Mouse (Mus musculus) embryonic fibroblast, embryonic 13.5 days (primary cell): ENCODE results near the gene Sppl3. TPM values are rescaled to one million over a fixed set of nuclear protein-coding genes. Genes with fewer than 3 reads are reported as not detected.

Experiments used
- H3K27ac ChIP-seq: 2 replicates; pipeline ENCODE4 v1.5.1; 2012; ENCODE audit warnings: low read length, control low read depth, inconsistent platforms; ENCODE audit not compliant: insufficient read depth
- H3K4me1 ChIP-seq: 2 replicates; pipeline ENCODE4 v1.6.1; 2011; ENCODE audit warnings: low read length; ENCODE audit not compliant: control insufficient read depth, insufficient read depth
- H3K4me3 ChIP-seq: 2 replicates; pipeline ENCODE4 v1.5.1; 2011; ENCODE audit warnings: mild to moderate bottlenecking, control low read depth, low read length; ENCODE audit not compliant: insufficient read depth
- CTCF ChIP-seq: IDR thresholded peaks from 2 replicates; pipeline ENCODE4 v1.5.1; 2011; ENCODE audit warnings: mild to moderate bottlenecking, control low read depth, low read length, moderate library complexity, borderline replicate concordance; ENCODE audit not compliant: insufficient read depth
- POLR2A ChIP-seq: IDR thresholded peaks from 2 replicates; pipeline ENCODE4 v1.6.1; 2011; ENCODE audit warnings: low read depth, mild to moderate bottlenecking, control low read depth, low read length, moderate library complexity
- polyA plus RNA-seq: library from polyadenylated mRNA; stranded (reverse); fragments of >200 nt; gene quantifications from 2 replicates; pipeline ENCODE4 v1.2.4, GENCODE M21; 2011; ENCODE audit warnings: low read depth; ENCODE audit not compliant: missing spikeins, insufficient read length

Sppl3 gene
- polyA plus RNA-seq, 1 experiment = 85.3 TPM

- TF ChIP-seq POLR2A = no peak
- no peak for TF ChIP-seq CTCF
- no peak overlapping the region for H3K27ac ChIP-seq
- H3K4me1 ChIP-seq = no peaks in the 10 kb centered on the region
- H3K4me3 ChIP-seq = no peak overlapping the region
Measured at GRCm38 (mm10) chr5:114972201-114972600, 38.7 kb upstream of the Sppl3 start.

DNA sequence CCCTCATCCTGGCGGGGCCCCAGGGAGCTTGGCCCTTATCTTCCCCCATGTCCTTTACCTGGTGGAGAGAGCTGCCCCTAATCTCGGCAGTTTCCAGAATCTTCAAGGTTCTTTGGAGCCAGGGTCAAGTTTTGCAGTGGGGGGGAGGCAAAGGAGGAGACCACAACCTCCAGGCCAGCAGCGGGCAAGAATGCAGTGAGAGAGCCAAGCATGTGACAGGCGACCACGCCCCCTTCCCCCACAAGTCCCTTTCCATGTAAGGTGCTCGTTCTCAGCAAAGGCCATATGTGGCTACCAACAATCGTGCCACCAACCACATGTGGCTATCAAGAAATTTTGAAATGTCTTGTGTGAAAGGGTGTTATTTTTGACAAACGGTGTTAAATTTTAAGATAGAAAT lies 37.8 kb upstream of the Sppl3 start:
- Histone ChIP-seq H3K4me1 (no peaks in the 10 kb centered on the region), H3K4me3 (no peak overlapping the region), H3K27ac (no peak overlapping the region)
- TF ChIP-seq POLR2A (no peak), CTCF (no peak)

DNA sequence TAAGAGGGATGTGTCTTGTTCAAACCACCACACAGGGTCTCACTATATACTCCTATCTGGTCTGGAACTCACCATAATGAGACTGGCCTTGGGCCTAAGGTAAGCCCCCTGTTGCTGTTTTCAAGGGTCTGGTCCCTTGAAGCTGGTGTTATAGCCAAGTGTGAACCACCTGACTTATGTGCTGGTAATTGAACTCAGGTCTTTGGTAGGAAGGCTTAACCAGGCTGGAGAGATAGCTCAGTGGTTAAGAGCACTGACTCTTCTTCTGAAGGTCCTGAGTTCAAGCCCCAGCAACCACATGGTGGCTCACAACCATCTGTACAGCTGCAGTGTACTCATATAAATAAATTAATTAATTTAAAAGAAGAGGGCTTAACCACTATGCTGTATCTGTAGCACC lies 34.0 kb upstream of the Sppl3 start:
- Histone ChIP-seq H3K4me1 (no peaks in the 10 kb centered on the region), H3K4me3 (no peak overlapping the region), H3K27ac (no peak overlapping the region)
- TF ChIP-seq CTCF (no peak), POLR2A (no peak)

DNA sequence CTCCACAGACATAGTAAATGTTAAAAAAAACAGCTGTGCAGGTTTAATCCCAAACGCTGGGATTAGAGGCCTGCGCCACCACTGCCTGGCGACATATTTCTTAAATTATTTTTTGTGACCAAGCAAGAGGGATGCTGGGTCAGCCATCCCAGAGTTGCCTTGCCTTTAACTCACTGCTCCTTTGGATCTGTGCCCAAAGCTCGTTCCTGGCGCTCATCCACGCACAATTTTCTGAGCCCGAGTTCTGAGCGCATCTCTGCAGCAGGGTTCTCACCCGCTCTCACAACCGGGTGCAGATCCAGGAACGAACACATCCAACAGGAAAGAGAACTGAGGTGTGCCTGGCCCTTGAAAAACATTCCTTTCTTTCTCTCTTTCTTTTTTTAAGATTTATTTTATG lies 32.5 kb upstream of the Sppl3 start:
- TF ChIP-seq POLR2A = no peak
- TF ChIP-seq CTCF = no peak
- no peaks in the 10 kb centered on the region for H3K4me1 ChIP-seq
- H3K27ac ChIP-seq = no peak overlapping the region
- H3K4me3 ChIP-seq = no peak overlapping the region

DNA sequence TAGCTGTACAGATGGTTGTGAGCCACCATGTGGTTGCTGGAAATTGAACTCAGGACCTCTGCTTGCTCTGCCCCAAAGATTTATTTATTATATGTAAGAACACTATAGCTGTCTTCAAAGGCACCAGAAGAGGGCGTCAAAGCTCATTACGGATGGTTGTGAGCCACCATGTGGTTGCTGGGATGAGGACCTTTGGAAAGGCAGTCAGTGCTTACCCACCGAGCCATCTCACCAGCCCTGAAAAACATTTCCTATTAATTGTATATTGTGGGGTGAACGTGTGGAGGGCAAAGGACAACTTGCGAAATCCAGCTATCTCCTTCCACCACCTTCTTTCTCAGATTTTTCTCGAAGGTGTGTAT lies 32.1 kb upstream of the Sppl3 start:
- H3K27ac ChIP-seq = no peak overlapping the region
- H3K4me1 ChIP-seq = no peaks in the 10 kb centered on the region
- peak; percentile 43; the same call in 1 of the 2 replicates for TF ChIP-seq CTCF
- no peak for TF ChIP-seq POLR2A
- H3K4me3 ChIP-seq = 0 out of 2 replicates have a peak overlapping the region, but pooled peaks have one; percentile 6

DNA sequence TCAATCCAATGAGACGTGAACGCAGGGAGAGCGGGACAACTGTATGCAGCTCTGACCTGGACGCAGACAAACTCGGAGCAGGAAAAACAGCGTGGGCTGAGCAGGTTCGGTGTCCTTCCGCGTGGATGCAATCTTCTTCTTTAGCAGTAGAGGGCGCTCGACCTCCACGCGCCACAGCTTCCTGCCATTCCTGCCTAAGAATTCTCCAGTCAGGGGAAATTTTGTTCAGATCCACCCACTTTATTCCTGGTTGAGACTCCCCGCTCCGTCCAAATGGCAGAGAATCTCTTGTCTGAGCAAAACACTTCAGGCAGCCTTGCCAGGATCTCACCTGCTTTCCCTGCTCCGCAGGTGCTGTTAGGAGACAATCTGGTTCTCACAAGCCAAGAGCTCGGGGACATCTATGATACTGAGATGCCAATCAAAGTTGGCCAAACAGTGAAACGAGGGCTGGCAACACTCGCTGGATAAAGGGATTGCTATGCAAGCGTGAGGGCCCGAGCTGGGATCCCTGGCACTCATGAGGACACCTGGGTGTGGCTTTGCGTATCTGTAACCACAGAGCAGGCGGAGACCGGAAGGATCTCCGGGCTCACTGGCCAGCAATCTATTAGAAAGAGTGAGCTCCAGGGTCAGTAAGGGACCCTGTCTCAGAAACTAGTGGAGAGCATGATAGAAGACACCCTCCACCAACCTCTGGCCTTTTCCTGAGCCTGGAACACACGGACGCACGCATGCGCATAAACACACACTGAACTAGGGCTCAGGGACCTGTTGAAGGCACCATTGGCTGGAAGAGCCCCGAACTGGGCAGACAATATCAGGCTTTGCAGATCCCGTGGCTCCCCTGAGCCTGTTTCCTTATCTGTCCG lies 31.5 kb upstream of the Sppl3 start:
- H3K27ac ChIP-seq = peak overlapping the region; percentile 32
- H3K4me3 ChIP-seq = peak overlapping the region; percentile 33
- H3K4me1 ChIP-seq = no peaks in the 10 kb centered on the region
- TF ChIP-seq POLR2A = peak; percentile 58
- TF ChIP-seq CTCF = peak; percentile 97

DNA sequence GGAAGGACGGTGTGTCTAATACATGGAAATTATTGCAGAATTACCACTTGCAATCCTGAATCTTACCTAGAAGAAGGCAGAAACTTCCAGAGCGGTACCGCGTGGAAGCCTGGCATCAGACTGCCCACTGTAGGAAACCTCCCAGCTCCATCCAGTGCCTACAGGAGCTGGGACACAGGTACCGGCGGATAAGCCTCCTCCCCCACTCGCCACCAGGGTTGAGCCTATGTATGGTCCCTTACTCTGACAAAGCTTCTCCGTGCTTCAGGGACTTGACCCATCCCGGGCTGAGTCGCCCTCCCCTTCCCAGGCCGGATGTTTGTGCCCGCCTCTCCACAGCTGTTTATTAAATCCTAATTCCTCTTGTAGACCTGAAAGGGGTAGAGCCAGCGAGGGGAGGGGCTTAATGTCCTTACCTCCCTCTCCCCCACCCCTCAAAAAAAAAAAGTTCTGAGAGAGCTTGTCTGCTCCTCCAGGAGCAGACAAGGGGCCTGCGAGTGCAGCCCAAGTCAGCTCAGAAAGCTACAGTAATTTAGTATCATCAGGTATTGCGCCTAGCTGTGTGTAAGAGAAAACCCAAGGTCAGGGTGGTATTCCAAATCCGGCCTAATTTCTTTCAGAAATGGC lies 30.7 kb upstream of the Sppl3 start:
- Histone ChIP-seq H3K4me3 (peak overlapping the region; percentile 33; the same call in 1 of the 2 replicates), H3K27ac (no peak overlapping the region), H3K4me1 (no peaks in the 10 kb centered on the region)
- TF ChIP-seq CTCF (no peak), POLR2A (no peak)

- Histone ChIP-seq H3K27ac (no peak overlapping the region), H3K4me1 (no peaks in the 10 kb centered on the region), H3K4me3 (no peak overlapping the region)
- TF ChIP-seq CTCF (no peak), POLR2A (no peak)
Measured at GRCm38 (mm10) chr5:114982001-114982400, 28.9 kb upstream of the Sppl3 start.

- TF ChIP-seq POLR2A = no peak
- no peak for TF ChIP-seq CTCF
- no peak overlapping the region for H3K27ac ChIP-seq
Measured at GRCm38 (mm10) chr5:114985074-114985473, 25.9 kb upstream of the Sppl3 start.

DNA sequence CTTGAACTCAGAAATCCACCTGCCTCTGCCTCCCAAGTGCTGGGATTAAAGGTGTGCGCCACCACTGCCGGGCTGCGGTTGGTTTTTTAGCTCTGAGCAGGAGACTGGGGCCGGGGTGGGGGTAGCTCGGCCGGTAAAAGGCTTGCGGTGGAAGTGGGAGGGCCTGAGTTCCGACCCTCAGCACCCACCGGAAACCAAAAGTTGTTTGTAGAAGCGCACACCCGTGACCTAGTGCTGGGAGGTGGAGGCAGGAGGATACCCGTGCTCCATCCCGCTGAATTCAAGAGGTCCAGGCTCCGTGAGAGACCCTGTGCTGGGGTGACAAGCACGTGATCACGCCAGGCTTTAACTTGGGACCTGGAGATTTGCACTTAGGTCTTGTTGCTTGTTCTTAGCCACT lies 14.5 kb upstream of the Sppl3 start:
- H3K27ac ChIP-seq = no peak overlapping the region
- no peak for TF ChIP-seq POLR2A
- no peak for TF ChIP-seq CTCF
- no peak overlapping the region for H3K4me3 ChIP-seq
- H3K4me1 ChIP-seq = no peaks in the 10 kb centered on the region

More at GRCm38 (mm10) chr5:114985074-114985473, 25.9 kb upstream of the Sppl3 start:
- Histone ChIP-seq H3K4me3 (no peak overlapping the region), H3K4me1 (no peaks in the 10 kb centered on the region)

- TF ChIP-seq POLR2A (no peak), CTCF (no peak)
- H3K27ac ChIP-seq = no peak overlapping the region
- H3K4me1 ChIP-seq = no peaks in the 10 kb centered on the region
- H3K4me3 ChIP-seq = no peak overlapping the region
Measured at GRCm38 (mm10) chr5:114997327-114997726, 13.6 kb upstream of the Sppl3 start.
